Mouse (Mus musculus): Measurements from ENCODE around the gene Rora. TPM values are rescaled to one million over a fixed set of nuclear protein-coding genes. Genes with fewer than 3 reads are reported as not detected.

The Rora gene
- polyA plus RNA-seq, 1 experiment: 0.86 TPM

DNA sequence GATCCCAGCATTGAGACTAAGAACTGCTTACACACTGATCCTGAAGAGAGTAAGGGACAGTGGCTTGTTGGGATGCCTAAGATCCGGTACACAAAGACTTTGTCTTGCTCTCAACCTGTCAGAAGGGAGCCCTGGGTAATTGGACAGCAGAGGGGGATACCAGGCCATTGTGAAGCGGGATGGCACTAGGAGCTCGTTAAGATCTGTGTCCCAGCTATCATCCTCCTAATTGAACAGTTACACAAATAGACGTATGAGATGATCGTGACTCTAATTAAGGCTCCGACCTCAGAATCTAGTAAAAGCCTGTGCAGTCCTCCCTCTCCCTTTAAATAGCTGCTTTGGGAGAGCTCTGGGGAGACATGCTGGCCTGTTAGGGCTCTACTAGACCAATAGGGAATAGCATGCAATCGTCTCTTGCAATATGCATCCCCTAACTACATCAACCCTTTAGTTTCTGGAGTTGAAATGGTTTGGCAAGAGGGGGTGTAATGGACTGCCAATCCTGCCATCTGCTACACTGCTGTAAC, 359.7 kb downstream of the Rora start:
- Histone ChIP-seq H3K4me3 (no peak overlapping the region), H3K36me3 (ENCODE audit: control insufficient read depth, insufficient read depth) (no peaks in the 10 kb centered on the region), H3K79me2 (ENCODE audit: control insufficient read depth, insufficient read depth) (no peaks in the 10 kb centered on the region), H3K4me2 (ENCODE audit: low read depth) (no peak overlapping the region), H3ac (ENCODE audit: control insufficient read depth, insufficient read length) (no peak overlapping the region), H3K27me3 (ENCODE audit: control insufficient read depth, insufficient read depth, insufficient read length) (no peaks in the 10 kb centered on the region)
- TF ChIP-seq SRF (IDR thresholded peaks at IDR 0.05; ENCODE audit: control insufficient read depth, insufficient read length, low read depth) (no peak), E2F4 (IDR thresholded peaks at IDR 0.05; ENCODE audit: insufficient read depth) (no peak), USF1 (IDR thresholded peaks at IDR 0.05; ENCODE audit: low read depth) (no peak), TCF12 (IDR thresholded peaks at IDR 0.05; ENCODE audit: insufficient read depth, poor library complexity, severe bottlenecking) (no peak), MYOD1 (IDR thresholded peaks at IDR 0.05; ENCODE audit: control insufficient read depth in 1 of 3, insufficient read length in 2 of 3, low read depth in 2 of 3) (no peak), CEBPB (IDR thresholded peaks at IDR 0.05; ENCODE audit: insufficient read depth, poor library complexity, severe bottlenecking) (no peak), TCF3 (IDR thresholded peaks at IDR 0.05; ENCODE audit: insufficient read length, low read depth) (no peak), REST (IDR thresholded peaks at IDR 0.05; ENCODE audit: insufficient read depth, insufficient read length) (no peak), MYOG (IDR thresholded peaks at IDR 0.05; ENCODE audit: control insufficient read depth in 1 of 3, insufficient read depth in 1 of 3, insufficient read length in 2 of 3, low read depth in 2 of 3) (no peak), POLR2A (IDR thresholded peaks at IDR 0.05; ENCODE audit: insufficient read length, low read depth) (no peak), POLR2AphosphoS2 (IDR thresholded peaks at IDR 0.05; ENCODE audit: insufficient read length, low read depth) (no peak)

GRCm38 (mm10) chr9:69014203-69014602, 360.6 kb downstream of the Rora start:
- Histone ChIP-seq H3ac (ENCODE audit: control insufficient read depth, insufficient read length) (no peak overlapping the region), H3K27me3 (ENCODE audit: control insufficient read depth, insufficient read depth, insufficient read length) (no peaks in the 10 kb centered on the region), H3K4me2 (ENCODE audit: low read depth) (no peak overlapping the region), H3K36me3 (ENCODE audit: control insufficient read depth, insufficient read depth) (no peaks in the 10 kb centered on the region), H3K79me2 (ENCODE audit: control insufficient read depth, insufficient read depth) (no peaks in the 10 kb centered on the region), H3K4me3 (no peak overlapping the region)
- TF ChIP-seq TCF3 (IDR thresholded peaks at IDR 0.05; ENCODE audit: insufficient read length, low read depth) (no peak), TCF12 (IDR thresholded peaks at IDR 0.05; ENCODE audit: insufficient read depth, poor library complexity, severe bottlenecking) (no peak), POLR2AphosphoS2 (IDR thresholded peaks at IDR 0.05; ENCODE audit: insufficient read length, low read depth) (no peak), USF1 (IDR thresholded peaks at IDR 0.05; ENCODE audit: low read depth) (no peak), MAX (IDR thresholded peaks at IDR 0.05; ENCODE audit: low read depth) (no peak), REST (IDR thresholded peaks at IDR 0.05; ENCODE audit: insufficient read depth, insufficient read length) (no peak), E2F4 (IDR thresholded peaks at IDR 0.05; ENCODE audit: insufficient read depth) (no peak), MYOD1 (IDR thresholded peaks at IDR 0.05; ENCODE audit: control insufficient read depth in 1 of 3, insufficient read length in 2 of 3, low read depth in 2 of 3) (no peak), CEBPB (IDR thresholded peaks at IDR 0.05; ENCODE audit: insufficient read depth, poor library complexity, severe bottlenecking) (no peak), POLR2A (IDR thresholded peaks at IDR 0.05; ENCODE audit: insufficient read length, low read depth) (no peak), MYOG (IDR thresholded peaks at IDR 0.05; ENCODE audit: control insufficient read depth in 1 of 3, insufficient read depth in 1 of 3, insufficient read length in 2 of 3, low read depth in 2 of 3) (no peak), SRF (IDR thresholded peaks at IDR 0.05; ENCODE audit: control insufficient read depth, insufficient read length, low read depth) (no peak)

DNA sequence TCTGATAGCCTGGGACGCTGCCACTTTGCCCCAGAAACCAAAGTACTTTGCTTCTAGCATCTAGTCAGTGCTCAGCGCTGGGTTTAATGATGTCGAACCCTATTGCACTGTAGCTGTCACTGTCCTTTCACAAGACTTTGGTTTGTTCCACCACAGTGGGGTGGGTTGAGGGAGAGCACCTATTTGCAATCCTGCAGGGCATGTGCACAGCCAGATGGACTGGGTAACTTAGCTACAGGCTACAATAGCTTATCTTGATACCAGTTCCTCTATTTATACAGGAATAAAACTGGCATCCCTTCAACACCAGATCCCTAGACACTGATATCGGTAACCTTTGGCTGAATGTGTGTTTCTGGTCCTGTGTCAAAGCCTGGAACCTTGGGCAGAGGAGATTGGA, 366.8 kb downstream of the Rora start:
- Histone ChIP-seq H3K36me3 (ENCODE audit: control insufficient read depth, insufficient read depth) (no peaks in the 10 kb centered on the region), H3ac (ENCODE audit: control insufficient read depth, insufficient read length) (no peak overlapping the region), H3K27me3 (ENCODE audit: control insufficient read depth, insufficient read depth, insufficient read length) (no peaks in the 10 kb centered on the region), H3K4me2 (ENCODE audit: low read depth) (no peak overlapping the region), H3K4me3 (no peak overlapping the region), H3K79me2 (ENCODE audit: control insufficient read depth, insufficient read depth) (no peaks in the 10 kb centered on the region)
- TF ChIP-seq POLR2AphosphoS2 (IDR thresholded peaks at IDR 0.05; ENCODE audit: insufficient read length, low read depth): no peak
- no peak for TF ChIP-seq MYOD1 (IDR thresholded peaks at IDR 0.05; ENCODE audit: control insufficient read depth in 1 of 3, insufficient read length in 2 of 3, low read depth in 2 of 3)
- TF ChIP-seq MYOG (IDR thresholded peaks at IDR 0.05; ENCODE audit: control insufficient read depth in 1 of 3, insufficient read depth in 1 of 3, insufficient read length in 2 of 3, low read depth in 2 of 3): no peak
- TF ChIP-seq USF1 (IDR thresholded peaks at IDR 0.05; ENCODE audit: low read depth): no peak
- TF ChIP-seq CEBPB (IDR thresholded peaks at IDR 0.05; ENCODE audit: insufficient read depth, poor library complexity, severe bottlenecking): no peak
- TF ChIP-seq REST (IDR thresholded peaks at IDR 0.05; ENCODE audit: insufficient read depth, insufficient read length): no peak
- TF ChIP-seq E2F4 (IDR thresholded peaks at IDR 0.05; ENCODE audit: insufficient read depth): no peak
- TF ChIP-seq POLR2A (IDR thresholded peaks at IDR 0.05; ENCODE audit: insufficient read length, low read depth): no peak
- no peak for TF ChIP-seq MAX (IDR thresholded peaks at IDR 0.05; ENCODE audit: low read depth)
- TF ChIP-seq TCF3 (IDR thresholded peaks at IDR 0.05; ENCODE audit: insufficient read length, low read depth): no peak
- no peak for TF ChIP-seq SRF (IDR thresholded peaks at IDR 0.05; ENCODE audit: control insufficient read depth, insufficient read length, low read depth)
- TF ChIP-seq TCF12 (IDR thresholded peaks at IDR 0.05; ENCODE audit: insufficient read depth, poor library complexity, severe bottlenecking): no peak

- H3K4me2 ChIP-seq (ENCODE audit: low read depth): no peak overlapping the region
- H3K4me3 ChIP-seq: no peak overlapping the region
- TF ChIP-seq MAX (IDR thresholded peaks at IDR 0.05; ENCODE audit: low read depth): no peak
- no peak for TF ChIP-seq REST (IDR thresholded peaks at IDR 0.05; ENCODE audit: insufficient read depth, insufficient read length)
- TF ChIP-seq MYOD1 (IDR thresholded peaks at IDR 0.05; ENCODE audit: control insufficient read depth in 1 of 3, insufficient read length in 2 of 3, low read depth in 2 of 3): no peak
- TF ChIP-seq TCF12 (IDR thresholded peaks at IDR 0.05; ENCODE audit: insufficient read depth, poor library complexity, severe bottlenecking): no peak
- no peak overlapping the region for H3ac ChIP-seq (ENCODE audit: control insufficient read depth, insufficient read length)
- no peaks in the 10 kb centered on the region for H3K79me2 ChIP-seq (ENCODE audit: control insufficient read depth, insufficient read depth)
- no peaks in the 10 kb centered on the region for H3K27me3 ChIP-seq (ENCODE audit: control insufficient read depth, insufficient read depth, insufficient read length)
- no peaks in the 10 kb centered on the region for H3K36me3 ChIP-seq (ENCODE audit: control insufficient read depth, insufficient read depth)
These were observed 367.9 kb downstream of the Rora start for GRCm38 (mm10) chr9:69021482-69021881.

DNA sequence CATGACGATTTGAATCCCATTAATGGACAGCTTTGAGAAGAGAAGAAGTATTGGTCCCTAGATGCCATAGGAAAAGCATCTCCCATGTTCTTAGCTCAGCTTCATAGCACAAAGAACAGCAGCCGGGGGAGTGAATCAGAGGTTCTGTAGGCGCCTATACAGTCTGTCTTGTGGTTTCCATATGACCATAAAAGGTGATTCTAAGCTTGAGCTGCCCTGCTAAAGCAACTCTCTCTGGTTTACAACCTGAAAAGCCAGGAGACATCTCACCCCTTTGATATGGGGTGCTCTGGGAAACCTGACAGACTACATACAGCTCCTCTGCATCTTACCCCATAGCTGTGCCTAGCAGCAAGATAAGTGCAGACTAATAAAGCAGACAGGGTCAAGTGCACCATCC, 369.7 kb downstream of the Rora start:
- Histone ChIP-seq H3K4me3 (no peak overlapping the region), H3K36me3 (ENCODE audit: control insufficient read depth, insufficient read depth) (no peaks in the 10 kb centered on the region), H3ac (ENCODE audit: control insufficient read depth, insufficient read length) (no peak overlapping the region), H3K79me2 (ENCODE audit: control insufficient read depth, insufficient read depth) (no peaks in the 10 kb centered on the region), H3K27me3 (ENCODE audit: control insufficient read depth, insufficient read depth, insufficient read length) (no peaks in the 10 kb centered on the region), H3K4me2 (ENCODE audit: low read depth) (no peak overlapping the region)
- TF ChIP-seq TCF3 (IDR thresholded peaks at IDR 0.05; ENCODE audit: insufficient read length, low read depth): no peak
- TF ChIP-seq MAX (IDR thresholded peaks at IDR 0.05; ENCODE audit: low read depth): no peak
